Comparison of ENCODE assay signal across 27 mouse cellular contexts in genomic region chr4:32183791-32184190, GRCm38 (mm10). TPM values are rescaled to one million over a fixed set of nuclear protein-coding genes. Genes with fewer than 3 reads are reported as not detected.
DNase-seq lines count a peak whose midpoint lies in the region; ATAC-seq and TF ChIP-seq lines count a peak whose summit lies in the region.
"Had no signal": no experiment of that assay in that cellular context is flagged by ENCODE, and none has a peak within 500 bp of the region (broad histone marks: within the 10 kb centered on the region; RNA-seq: fewer than 3 reads in every experiment).

No protein-coding gene starts in this region.

- no peak overlapping the region for H3K9ac ChIP-seq in kidney, postnatal 0 days (ENCODE audit: low read depth, low read length)
- H3K9ac ChIP-seq in kidney, embryonic 14.5 days (ENCODE audit: low read depth, low read length): no peak overlapping the region
- H3K9ac ChIP-seq in lung, embryonic 14.5 days: no peak overlapping the region
- H3K9ac ChIP-seq: embryonic facial prominence, embryonic 13.5 days; forebrain, embryonic 12.5 days; forebrain, embryonic 15.5 days; heart, embryonic 12.5 days; heart, embryonic 15.5 days had no signal

- no peak for ATAC-seq in kidney, postnatal 0 days (replicated peaks; ENCODE audit: low FRiP score, low read depth)
- ATAC-seq in kidney, embryonic 14.5 days (ENCODE audit: low FRiP score, low TSS enrichment): no peak
- no peak for ATAC-seq in lung, embryonic 14.5 days (ENCODE audit: insufficient read depth)
- ATAC-seq: activated CD4-positive, CD25-positive, alpha-beta regulatory T cell, adult 4 months; forebrain, embryonic 15.5 days had no signal

- TF ChIP-seq CTCF in kidney, adult 2 months (conservative IDR thresholded peaks at IDR 0.05; ENCODE audit: insufficient read depth, insufficient read length, low read depth, low read length): no peak
- no peak for TF ChIP-seq CTCF in kidney, postnatal 0 days (IDR thresholded peaks at IDR 0.05; ENCODE audit: low read depth)
- no peak for TF ChIP-seq CTCF in lung, embryonic 14.5 days (IDR thresholded peaks at IDR 0.05; ENCODE audit: low read depth)
- no peak for TF ChIP-seq CTCF in lung, adult 2 months (IDR thresholded peaks at IDR 0.05; ENCODE audit: insufficient read depth, low read length)

- H3K4me3 ChIP-seq in kidney, adult 2 months (ENCODE audit: insufficient read depth, low read depth, low read length): no peak overlapping the region
- H3K4me3 ChIP-seq in kidney, postnatal 0 days (replicated peaks; ENCODE audit: low read depth, low read length): no peak overlapping the region
- H3K4me3 ChIP-seq in kidney, embryonic 14.5 days (ENCODE audit: low read length): no peak overlapping the region
- no peak overlapping the region for H3K4me3 ChIP-seq in lung, embryonic 14.5 days (ENCODE audit: low read depth, low read length)
- no peak overlapping the region for H3K4me3 ChIP-seq in lung, adult 2 months (replicated peaks; ENCODE audit: extremely low read depth, low read depth, low read length)
- H3K4me3 ChIP-seq: embryonic facial prominence, embryonic 10.5 days; embryonic facial prominence, embryonic 13.5 days; erythroblast, embryonic 14.5 days; forebrain, embryonic 12.5 days; forebrain, embryonic 15.5 days; heart, embryonic 12.5 days; heart, embryonic 15.5 days; hindbrain, embryonic 10.5 days had no signal

- TF ChIP-seq POLR2A in kidney, adult 2 months (IDR thresholded peaks at IDR 0.05; ENCODE audit: low read depth, low read length): no peak
- no peak for TF ChIP-seq POLR2A in lung, adult 2 months (IDR thresholded peaks at IDR 0.05; ENCODE audit: borderline replicate concordance, extremely low read depth, low read depth, low read length)

- no peaks in the 10 kb centered on the region for H3K9me3 ChIP-seq in kidney, postnatal 0 days (replicated peaks; ENCODE audit: low read length)
- no peaks in the 10 kb centered on the region for H3K9me3 ChIP-seq in kidney, embryonic 14.5 days (ENCODE audit: control insufficient read depth, low read length)
- no peaks in the 10 kb centered on the region for H3K9me3 ChIP-seq in lung, embryonic 14.5 days (ENCODE audit: low read depth, low read length)
- H3K9me3 ChIP-seq: embryonic facial prominence, embryonic 10.5 days; embryonic facial prominence, embryonic 13.5 days; forebrain, embryonic 12.5 days; forebrain, embryonic 15.5 days; heart, embryonic 12.5 days; heart, embryonic 15.5 days; hindbrain, embryonic 10.5 days had no signal

- WGBS in kidney, adult 2 months: 54% methylated on average over 4 of the region's 4 CpGs
- WGBS in kidney, postnatal 0 days: 39% methylated on average over 4 of the region's 4 CpGs
- 44% methylated on average over 4 of the region's 4 CpGs for WGBS in kidney, embryonic 14.5 days
- WGBS in lung, embryonic 14.5 days: 49% methylated on average over 4 of the region's 4 CpGs
- 54% methylated on average over 4 of the region's 4 CpGs for WGBS in lung, adult 2 months

- no peaks in the 10 kb centered on the region for H3K36me3 ChIP-seq in kidney, adult 2 months (ENCODE audit: control insufficient read depth, insufficient read depth, low read length)
- H3K36me3 ChIP-seq in kidney, postnatal 0 days (ENCODE audit: insufficient read depth, low read length): no peaks in the 10 kb centered on the region
- no peaks in the 10 kb centered on the region for H3K36me3 ChIP-seq in kidney, embryonic 14.5 days (ENCODE audit: control insufficient read depth, insufficient read depth, low read length)
- H3K36me3 ChIP-seq in lung, embryonic 14.5 days (ENCODE audit: insufficient read depth): no peaks in the 10 kb centered on the region
- H3K36me3 ChIP-seq: embryonic facial prominence, embryonic 10.5 days; embryonic facial prominence, embryonic 13.5 days; forebrain, embryonic 12.5 days; forebrain, embryonic 15.5 days; heart, embryonic 12.5 days; heart, embryonic 15.5 days; hindbrain, embryonic 10.5 days had no signal

- H3K4me1 ChIP-seq in kidney, adult 2 months (ENCODE audit: control insufficient read depth, insufficient read depth, low read length): peaks cover 8% of the 10 kb centered on the region
- H3K4me1 ChIP-seq in kidney, postnatal 0 days (replicated peaks; ENCODE audit: insufficient read depth, low read length): 0 out of 2 replicates have a peak, but pooled peaks cover 3% of the 10 kb centered on the region
- peaks cover 5% of the 10 kb centered on the region for H3K4me1 ChIP-seq in kidney, embryonic 14.5 days (ENCODE audit: control insufficient read depth, insufficient read depth, low read length)
- 0 out of 2 replicates have a peak, but pooled peaks cover 2% of the 10 kb centered on the region for H3K4me1 ChIP-seq in lung, embryonic 14.5 days (ENCODE audit: insufficient read depth)
- peaks cover 5% of the 10 kb centered on the region for H3K4me1 ChIP-seq in lung, adult 2 months (ENCODE audit: control insufficient read depth, insufficient read depth, low read length)

- peak; percentile 37 for DNase-seq in kidney, adult 2 months
- no peak for DNase-seq in kidney, postnatal 25 days
- DNase-seq in kidney, postnatal 0 days (ENCODE audit: low spot score): peak; percentile 89
- DNase-seq in lung, embryonic 14.5 days: peak; percentile 68
- DNase-seq in lung, adult 2 months: no peak
- DNase-seq in kidney, postnatal 4 days: peak; percentile 25 to 31
- DNase-seq: adrenal gland, adult 8-10 months; adrenal gland, postnatal 25 days; cerebellum, adult 11-12 months; cerebellum, adult 8-10 months; cerebellum, postnatal 10 days; cerebellum, postnatal 36 days; embryo, embryonic 11 days; gastrocnemius, postnatal 25 days; heart, adult 18-20 months; heart, postnatal 10 days; heart, postnatal 36 days had no signal

- H3K4me2 ChIP-seq in kidney, postnatal 0 days (ENCODE audit: low read length): no peak overlapping the region
- no peak overlapping the region for H3K4me2 ChIP-seq in kidney, embryonic 14.5 days (replicated peaks; ENCODE audit: low read depth, low read length)
- H3K4me2 ChIP-seq in lung, embryonic 14.5 days: no peak overlapping the region
- H3K4me2 ChIP-seq: embryonic facial prominence, embryonic 13.5 days; forebrain, embryonic 12.5 days; forebrain, embryonic 15.5 days; heart, embryonic 12.5 days; heart, embryonic 15.5 days had no signal

- H3K27ac ChIP-seq in kidney, adult 2 months (ENCODE audit: insufficient read depth, low read depth, low read length): no peak overlapping the region
- no peak overlapping the region for H3K27ac ChIP-seq in kidney, postnatal 0 days
- no peak overlapping the region for H3K27ac ChIP-seq in kidney, embryonic 14.5 days (ENCODE audit: low read depth, low read length)
- no peak overlapping the region for H3K27ac ChIP-seq in lung, embryonic 14.5 days (ENCODE audit: low read depth)
- H3K27ac ChIP-seq: embryonic facial prominence, embryonic 10.5 days; embryonic facial prominence, embryonic 13.5 days; forebrain, embryonic 12.5 days; forebrain, embryonic 15.5 days; heart, embryonic 15.5 days; hindbrain, embryonic 10.5 days had no signal

- H3K27me3 ChIP-seq in kidney, adult 2 months (replicated peaks; ENCODE audit: control insufficient read depth, insufficient read depth, low read length): no peaks in the 10 kb centered on the region
- H3K27me3 ChIP-seq in kidney, postnatal 0 days (ENCODE audit: insufficient read depth, low read length): no peaks in the 10 kb centered on the region
- no peaks in the 10 kb centered on the region for H3K27me3 ChIP-seq in kidney, embryonic 14.5 days (ENCODE audit: control insufficient read depth, insufficient read depth, low read length)
- no peaks in the 10 kb centered on the region for H3K27me3 ChIP-seq in lung, embryonic 14.5 days (ENCODE audit: insufficient read depth, low read length)
- H3K27me3 ChIP-seq: embryonic facial prominence, embryonic 13.5 days; forebrain, embryonic 12.5 days; forebrain, embryonic 15.5 days; heart, embryonic 12.5 days; heart, embryonic 15.5 days had no signal

RNA-seq across cellular contexts. Expression of gene Bach2, which starts 54.8 kb away (rescaled TPM):
- 1.9 and 2.5 TPM in 2 replicates for polyA plus RNA-seq in kidney, adult 2 months (2012; rRNA removed)
- polyA plus RNA-seq in kidney, postnatal 0 days (2015; fragmentation: Nextera tagmentation; extraction: Ambion mirVana): 5.9 and 6.7 TPM in 2 replicates
- 9.7 and 13.3 TPM in 2 replicates for polyA plus RNA-seq in kidney, embryonic 14.5 days (2014; fragmentation: Nextera tagmentation; extraction: Ambion mirVana)
- polyA plus RNA-seq in lung, embryonic 14.5 days (2014; fragmentation: Nextera tagmentation; extraction: Ambion mirVana): 12.8 and 16.1 TPM in 2 replicates
- polyA plus RNA-seq in lung, adult 2 months (2012; rRNA removed): 3.8 and 7.5 TPM in 2 replicates

Comparison
In these comparisons a context has a peak if more than half of its experiments do, and no peak if none do; other contexts are left out.
1. DNase-seq: peak in kidney, adult 2 months (single experiment), kidney, postnatal 0 days (single experiment), lung, embryonic 14.5 days (single experiment) and kidney, postnatal 4 days (2 of 2); none in kidney, postnatal 25 days (0 of 2) and lung, adult 2 months (single experiment).